Mouse (Mus musculus) brain, adult 2 months (tissue): ENCODE measurements around the gene Prl3b1.

ENCODE experiments used
- DNase-seq: peaks from one replicate; pipeline ENCODE4 v3.0.0; 2011; ENCODE audit warnings: low read depth, low spot score

Prl3b1 gene

GRCm38 (mm10) chr13:27241547-27241946 is at the start of gene Prl3b1:
TSS of gene Prl3b1 (plus strand) at chr13:27241847.
- no peak for DNase-seq

GRCm38 (mm10) chr13:27196359-27196758 is 45.3 kb upstream of the Prl3b1 start, which contains the start of gene Prl3c1:
TSS of gene Prl3c1 (plus strand) at chr13:27196659.
- DNase-seq = no peak

GRCm38 (mm10) chr13:27259136-27259535 is 17.5 kb downstream of the Prl3b1 start, which contains the start of gene Prl3a1:
TSS of gene Prl3a1 (plus strand) at chr13:27259436.
- no peak for DNase-seq
